In genomic region chr2:173207051-173207450, GRCm38 (mm10) we compare ENCODE assay signal across 22 mouse cellular contexts. TPM values are rescaled to one million over a fixed set of nuclear protein-coding genes. Genes with fewer than 3 reads are reported as not detected.
"Had no signal": no experiment of that assay in that cellular context is flagged by ENCODE, and none has a peak within 500 bp of the region (broad histone marks: within the 10 kb centered on the region; RNA-seq: fewer than 3 reads in every experiment).

No protein-coding gene starts in this region.

- H3K27ac ChIP-seq: liver, embryonic 14.5 days; lung, embryonic 15.5 days; neural tube, embryonic 12.5 days; neural tube, embryonic 15.5 days had no signal

- H3K4me3 ChIP-seq: lung, embryonic 15.5 days; megakaryocyte, embryonic 14.5 days; neural tube, embryonic 12.5 days; neural tube, embryonic 15.5 days had no signal

- H3K4me2 ChIP-seq: lung, embryonic 15.5 days; midbrain, embryonic 11.5 days; neural tube, embryonic 12.5 days; neural tube, embryonic 15.5 days had no signal

- H3K36me3 ChIP-seq: lung, embryonic 15.5 days; neural tube, embryonic 12.5 days; neural tube, embryonic 15.5 days had no signal

- H3K27me3 ChIP-seq: neural tube, embryonic 12.5 days; neural tube, embryonic 15.5 days had no signal

- H3K4me1 ChIP-seq: lung, embryonic 15.5 days; megakaryocyte, embryonic 14.5 days; neural tube, embryonic 12.5 days; neural tube, embryonic 15.5 days had no signal

- H3K9me3 ChIP-seq: lung, embryonic 15.5 days; neural tube, embryonic 12.5 days; neural tube, embryonic 15.5 days had no signal

- DNase-seq: kidney, adult 18-20 months; kidney, adult 9 months; kidney, postnatal 14 days; kidney, postnatal 4 days; lung, postnatal 10 days; lung, postnatal 36 days; midbrain, embryonic 14.5 days; right cerebral cortex, adult 18-20 months; right cerebral cortex, postnatal 14 days; right cerebral cortex, postnatal 4 days; thymus, adult 18-20 months had no signal

- H3K9ac ChIP-seq: liver, embryonic 14.5 days; lung, embryonic 15.5 days; neural tube, embryonic 12.5 days; neural tube, embryonic 15.5 days had no signal

RNA-seq across cellular contexts. Expression of gene Zbp1, which starts 11.7 kb away (rescaled TPM):
- total RNA-seq: layer of hippocampus, postnatal 25 days; left cerebral cortex, adult 18-20 months; left cerebral cortex, postnatal 25 days had no signal
- polyA plus RNA-seq: limb, embryonic 11.5 days had no signal

RNA-seq across cellular contexts. Expression of gene Pck1, which starts 54.2 kb away (rescaled TPM):
- total RNA-seq: layer of hippocampus, adult 18-20 months; layer of hippocampus, postnatal 25 days; left cerebral cortex, adult 18-20 months; left cerebral cortex, postnatal 25 days had no signal
- polyA plus RNA-seq: midbrain, embryonic 11.5 days; midbrain, embryonic 14.5 days; neural tube, embryonic 12.5 days; neural tube, embryonic 15.5 days had no signal
